In genomic region chr16:38729610-38730288, GRCm38 (mm10) we compare ENCODE assay signal across 8 mouse cellular contexts. TPM values are rescaled to one million over a fixed set of nuclear protein-coding genes. Genes with fewer than 3 reads are reported as not detected.
A peak's percentile ranks its signal among the peaks of the same experiment; 100 is the strongest.
DNase-seq lines count a peak whose midpoint lies in the region; ATAC-seq and TF ChIP-seq lines count a peak whose summit lies in the region.

No protein-coding gene starts in this region.

- peak overlapping the region; percentile 42 for H3K4me2 ChIP-seq in liver, postnatal 0 days (ENCODE audit: low read depth, low read length)
- H3K4me2 ChIP-seq in liver, embryonic 12.5 days = no peak overlapping the region
- no peak overlapping the region for H3K4me2 ChIP-seq in forebrain, embryonic 16.5 days (ENCODE audit: low read length)
- H3K4me2 ChIP-seq in stomach, embryonic 14.5 days (replicated peaks; ENCODE audit: low read depth, low read length) = peak overlapping the region; percentile 19

- DNase-seq in adrenal gland, postnatal 14 days = peak; percentile 27
- DNase-seq in adrenal gland, postnatal 4 days (ENCODE audit: low spot score in 2 of 2) = no peak
- DNase-seq in liver, postnatal 0 days = peak; percentile 9
- peak; percentile 28 to 45 for DNase-seq in kidney, postnatal 25 days
- no peak for DNase-seq in ovary, postnatal 14 days (ENCODE audit: low spot score)

- H3K36me3 ChIP-seq in liver, postnatal 0 days (replicated peaks; ENCODE audit: insufficient read depth, low read length) = no peaks in the 10 kb centered on the region
- no peaks in the 10 kb centered on the region for H3K36me3 ChIP-seq in liver, embryonic 12.5 days
- no peaks in the 10 kb centered on the region for H3K36me3 ChIP-seq in forebrain, embryonic 16.5 days (ENCODE audit: control insufficient read depth, insufficient read depth)
- H3K36me3 ChIP-seq in stomach, embryonic 14.5 days (ENCODE audit: control insufficient read depth, insufficient read depth, low read length) = no peaks in the 10 kb centered on the region

- TF ChIP-seq EP300 in liver, postnatal 0 days (IDR thresholded peaks at IDR 0.05; ENCODE audit: low read depth) = no peak

- H3K9ac ChIP-seq in liver, postnatal 0 days (replicated peaks) = no peak overlapping the region
- H3K9ac ChIP-seq in liver, embryonic 12.5 days = no peak overlapping the region
- no peak overlapping the region for H3K9ac ChIP-seq in forebrain, embryonic 16.5 days (replicated peaks; ENCODE audit: low read depth, low read length)
- no peak overlapping the region for H3K9ac ChIP-seq in stomach, embryonic 14.5 days (replicated peaks; ENCODE audit: low read depth, low read length)

- H3K27ac ChIP-seq in liver, postnatal 0 days (ENCODE audit: low read depth) = no peak overlapping the region
- no peak overlapping the region for H3K27ac ChIP-seq in liver, embryonic 12.5 days
- H3K27ac ChIP-seq in forebrain, embryonic 16.5 days (ENCODE audit: low read length) = no peak overlapping the region
- no peak overlapping the region for H3K27ac ChIP-seq in stomach, embryonic 14.5 days (ENCODE audit: low read length)

- WGBS in liver, postnatal 0 days (ENCODE audit: insufficient replicate concordance) = 47% methylated on average over 15 of the region's 15 CpGs
- WGBS in liver, embryonic 12.5 days (ENCODE audit: insufficient replicate concordance) = 49% methylated on average over 15 of the region's 15 CpGs
- WGBS in forebrain, embryonic 16.5 days = 63% methylated on average over 15 of the region's 15 CpGs
- 46% methylated on average over 15 of the region's 15 CpGs for WGBS in stomach, embryonic 14.5 days

- H3K27me3 ChIP-seq in liver, postnatal 0 days (ENCODE audit: insufficient read depth, low read length) = peaks cover 5% of the 10 kb centered on the region; the same call in 1 of the 2 replicates
- peaks cover 26% of the 10 kb centered on the region for H3K27me3 ChIP-seq in liver, embryonic 12.5 days (replicated peaks)
- H3K27me3 ChIP-seq in forebrain, embryonic 16.5 days (replicated peaks; ENCODE audit: control insufficient read depth, insufficient read depth, low read length) = no peaks in the 10 kb centered on the region
- H3K27me3 ChIP-seq in stomach, embryonic 14.5 days (ENCODE audit: control insufficient read depth, insufficient read depth, low read length) = no peaks in the 10 kb centered on the region

- no peaks in the 10 kb centered on the region for H3K9me3 ChIP-seq in liver, postnatal 0 days (ENCODE audit: low read length)
- no peaks in the 10 kb centered on the region for H3K9me3 ChIP-seq in liver, embryonic 12.5 days (replicated peaks)
- H3K9me3 ChIP-seq in forebrain, embryonic 16.5 days (ENCODE audit: control insufficient read depth, low read length) = no peaks in the 10 kb centered on the region
- no peaks in the 10 kb centered on the region for H3K9me3 ChIP-seq in stomach, embryonic 14.5 days (ENCODE audit: control insufficient read depth, low read depth, low read length)

- H3K4me3 ChIP-seq in liver, postnatal 0 days (ENCODE audit: low read depth, low read length) = no peak overlapping the region
- H3K4me3 ChIP-seq in liver, embryonic 12.5 days = no peak overlapping the region
- no peak overlapping the region for H3K4me3 ChIP-seq in forebrain, embryonic 16.5 days (replicated peaks; ENCODE audit: low read length)
- H3K4me3 ChIP-seq in stomach, embryonic 14.5 days (ENCODE audit: low read depth, low read length) = no peak overlapping the region

- 0 out of 2 replicates have a peak, but pooled peaks have one; percentile 29 for ATAC-seq in liver, postnatal 0 days
- no peak for ATAC-seq in liver, embryonic 12.5 days
- peak; percentile 86 for ATAC-seq in forebrain, embryonic 16.5 days
- peak; percentile 63; the same call in 1 of the 2 replicates for ATAC-seq in stomach, embryonic 14.5 days (ENCODE audit: insufficient number of reproducible peaks, insufficient read depth, low FRiP score, low read depth)

- TF ChIP-seq CTCF in liver, postnatal 0 days (IDR thresholded peaks at IDR 0.05; ENCODE audit: low read depth) = peak; percentile 71

- 0 out of 2 replicates have a peak, but pooled peaks cover 6% of the 10 kb centered on the region for H3K4me1 ChIP-seq in liver, postnatal 0 days (ENCODE audit: insufficient read depth)
- no peaks in the 10 kb centered on the region for H3K4me1 ChIP-seq in liver, embryonic 12.5 days
- H3K4me1 ChIP-seq in forebrain, embryonic 16.5 days (replicated peaks; ENCODE audit: control insufficient read depth, insufficient read depth, low read length) = no peaks in the 10 kb centered on the region
- H3K4me1 ChIP-seq in stomach, embryonic 14.5 days (ENCODE audit: control insufficient read depth, insufficient read depth, low read length) = no peaks in the 10 kb centered on the region

RNA-seq across cellular contexts. Expression of gene B4galt4, which starts 12.3 kb away (rescaled TPM):
- total RNA-seq in adrenal gland, postnatal 14 days (2021) = 12.9 and 15.2 TPM in 2 replicates
- total RNA-seq in adrenal gland, postnatal 4 days (2021) = 10 to 100 TPM; 13.1 to 14.9 TPM
- 3.0 and 3.4 TPM in 2 replicates for polyA plus RNA-seq in liver, postnatal 0 days (2015; fragmentation: Nextera tagmentation; extraction: Ambion mirVana)
- 4.7 and 5.7 TPM in 2 replicates for polyA plus RNA-seq in liver, embryonic 12.5 days (2016; fragmentation: Nextera tagmentation; extraction: Ambion mirVana)
- polyA plus RNA-seq in forebrain, embryonic 16.5 days (2015; fragmentation: Nextera tagmentation; extraction: Ambion mirVana) = 25.8 and 32.2 TPM in 2 replicates
- polyA plus RNA-seq in stomach, embryonic 14.5 days (2014; fragmentation: Nextera tagmentation; extraction: Ambion mirVana) = 25.1 and 30.0 TPM in 2 replicates

RNA-seq across cellular contexts. Expression of gene Arhgap31, which starts 16.7 kb away (rescaled TPM):
- total RNA-seq in adrenal gland, postnatal 14 days (2021) = 34.8 and 37.5 TPM in 2 replicates
- 10 to 100 TPM; 31.3 to 31.4 TPM for total RNA-seq in adrenal gland, postnatal 4 days (2021)
- 1.6 and 1.7 TPM in 2 replicates for polyA plus RNA-seq in liver, postnatal 0 days (2015; fragmentation: Nextera tagmentation; extraction: Ambion mirVana)
- 3.5 and 4.0 TPM in 2 replicates for polyA plus RNA-seq in liver, embryonic 12.5 days (2016; fragmentation: Nextera tagmentation; extraction: Ambion mirVana)
- polyA plus RNA-seq in forebrain, embryonic 16.5 days (2015; fragmentation: Nextera tagmentation; extraction: Ambion mirVana) = 3.8 and 4.5 TPM in 2 replicates
- 13.6 and 14.8 TPM in 2 replicates for polyA plus RNA-seq in stomach, embryonic 14.5 days (2014; fragmentation: Nextera tagmentation; extraction: Ambion mirVana)

Comparison
In these comparisons a context has a peak if more than half of its experiments do, and no peak if none do; other contexts are left out.
1. DNase-seq: peak in adrenal gland, postnatal 14 days (single experiment), liver, postnatal 0 days (single experiment) and kidney, postnatal 25 days (2 of 2); none in adrenal gland, postnatal 4 days (0 of 2) and ovary, postnatal 14 days (single experiment).
2. H3K4me2 ChIP-seq: peak in liver, postnatal 0 days (single experiment) and stomach, embryonic 14.5 days (single experiment); none in liver, embryonic 12.5 days (single experiment) and forebrain, embryonic 16.5 days (single experiment).